Mouse (Mus musculus): Measurements from ENCODE around the gene Gm21586. TPM values are rescaled to one million over a fixed set of nuclear protein-coding genes. Genes with fewer than 3 reads are reported as not detected.
"Not testable (repeated sequence)": the region's sequence is repeated elsewhere in the genome, so short reads cannot be mapped to it uniquely, and the experiment has no call there.

Gm21586 gene
- not detected in 2 replicates for polyA plus RNA-seq (2015; fragmentation: Nextera tagmentation; extraction: Ambion mirVana)

GRCm38 (mm10) chr4:42439078-42439477 lies at the start of gene Gm21586:
Gene Gm21586 (plus strand): TSS chr4:42439378.
- H3K9me3 ChIP-seq (replicated peaks); ATAC-seq (ENCODE audit: low read depth); H3K27ac ChIP-seq; H3K9ac ChIP-seq; H3K4me1 ChIP-seq (replicated peaks); H3K4me2 ChIP-seq; DNase-seq; H3K36me3 ChIP-seq; H3K4me3 ChIP-seq (replicated peaks); H3K27me3 ChIP-seq: not testable (repeated sequence)
- no CpG with 5 or more reads among the region's 18 CpGs for WGBS (ENCODE audit: insufficient replicate concordance)

GRCm38 (mm10) chr4:42466452-42466851 lies 27.3 kb downstream of the Gm21586 start, which contains the start of gene Gm2163:
Gene Gm2163 (plus strand): TSS chr4:42466752.
- not testable (repeated sequence) for H3K4me2 ChIP-seq; H3K4me3 ChIP-seq (replicated peaks); H3K9me3 ChIP-seq (replicated peaks); H3K9ac ChIP-seq; H3K4me1 ChIP-seq (replicated peaks); DNase-seq; ATAC-seq (ENCODE audit: low read depth); H3K27me3 ChIP-seq; H3K27ac ChIP-seq; H3K36me3 ChIP-seq
- no CpG with 5 or more reads among the region's 5 CpGs for WGBS (ENCODE audit: insufficient replicate concordance)

Other genes starting within 250 kb of the Gm21586 start
- gene Gm10600, start 198.7 kb upstream of the Gm21586 start, polyA plus RNA-seq (2015; fragmentation: Nextera tagmentation; extraction: Ambion mirVana): not detected in 2 replicates
- not detected in 2 replicates for gene Ccl21b, start 183.6 kb upstream of the Gm21586 start, polyA plus RNA-seq (2015; fragmentation: Nextera tagmentation; extraction: Ambion mirVana)
- not detected in 2 replicates for gene Gm21953, start 145.1 kb upstream of the Gm21586 start, polyA plus RNA-seq (2015; fragmentation: Nextera tagmentation; extraction: Ambion mirVana)
- not detected in 2 replicates for gene Fam205a3, start 121.0 kb upstream of the Gm21586 start, polyA plus RNA-seq (2015; fragmentation: Nextera tagmentation; extraction: Ambion mirVana)
- 0.03 TPM in 1 of 2 replicates, not detected in the other for gene Gm2163, start 27.4 kb downstream of the Gm21586 start, polyA plus RNA-seq (2015; fragmentation: Nextera tagmentation; extraction: Ambion mirVana)
- not detected in 2 replicates for gene Fam205a2, start 88.8 kb downstream of the Gm21586 start, polyA plus RNA-seq (2015; fragmentation: Nextera tagmentation; extraction: Ambion mirVana)
- gene Gm10591, start 172.8 kb downstream of the Gm21586 start, polyA plus RNA-seq (2015; fragmentation: Nextera tagmentation; extraction: Ambion mirVana): not detected in 2 replicates
- gene Gm2564, start 190.3 kb downstream of the Gm21586 start, polyA plus RNA-seq (2015; fragmentation: Nextera tagmentation; extraction: Ambion mirVana): not detected in 2 replicates
- gene Ccl27b, start 215.9 kb downstream of the Gm21586 start, polyA plus RNA-seq (2015; fragmentation: Nextera tagmentation; extraction: Ambion mirVana): not detected in 2 replicates
- gene Il11ra2, start 222.5 kb downstream of the Gm21586 start, polyA plus RNA-seq (2015; fragmentation: Nextera tagmentation; extraction: Ambion mirVana): not detected in 2 replicates

Measured in liver, embryonic 13.5 days (tissue).